Mouse (Mus musculus): Measurements from ENCODE around the gene Cul9. TPM values are rescaled to one million over a fixed set of nuclear protein-coding genes. Genes with fewer than 3 reads are reported as not detected.
"Not testable (repeated sequence)": the region's sequence is repeated elsewhere in the genome, so short reads cannot be mapped to it uniquely, and the experiment has no call there.

The Cul9 gene
- polyA plus RNA-seq, 1 experiment from 2014 or later, result 11.4 TPM

DNA sequence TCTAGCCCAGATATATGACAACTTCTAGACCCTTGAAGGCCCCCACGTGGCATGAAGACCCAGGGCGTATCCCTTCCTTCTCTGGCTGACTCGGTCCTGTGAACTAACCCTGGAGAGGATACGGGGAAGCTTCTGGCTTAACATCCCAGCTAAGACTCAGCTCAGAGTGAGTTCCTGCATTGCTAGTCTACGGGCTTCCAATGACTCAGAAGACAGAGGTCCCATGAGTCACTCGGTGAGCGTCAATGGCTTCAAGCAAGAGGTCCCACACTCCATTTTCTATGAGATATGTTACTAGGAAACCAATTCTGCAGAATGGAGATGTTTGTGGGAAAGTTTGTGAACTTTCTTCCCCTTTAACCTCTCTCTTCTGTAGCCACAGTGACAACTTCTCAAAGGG lies 28.3 kb upstream of the Cul9 start:
- H3K27me3 ChIP-seq, result no peaks in the 10 kb centered on the region
- no peak overlapping the region for H3K4me2 ChIP-seq
- H3K27ac ChIP-seq, result no peak overlapping the region
- H3K9ac ChIP-seq, result no peak overlapping the region
- H3K4me1 ChIP-seq, result no peaks in the 10 kb centered on the region
- ATAC-seq (ENCODE audit: insufficient number of reproducible peaks, insufficient read depth, low FRiP score, low TSS enrichment, low read depth), result no peak
- 92% methylated on average over 7 of the region's 7 CpGs for WGBS
- no peak overlapping the region for H3K4me3 ChIP-seq
- H3K9me3 ChIP-seq, result no peaks in the 10 kb centered on the region
- peaks cover 94% of the 10 kb centered on the region for H3K36me3 ChIP-seq

DNA sequence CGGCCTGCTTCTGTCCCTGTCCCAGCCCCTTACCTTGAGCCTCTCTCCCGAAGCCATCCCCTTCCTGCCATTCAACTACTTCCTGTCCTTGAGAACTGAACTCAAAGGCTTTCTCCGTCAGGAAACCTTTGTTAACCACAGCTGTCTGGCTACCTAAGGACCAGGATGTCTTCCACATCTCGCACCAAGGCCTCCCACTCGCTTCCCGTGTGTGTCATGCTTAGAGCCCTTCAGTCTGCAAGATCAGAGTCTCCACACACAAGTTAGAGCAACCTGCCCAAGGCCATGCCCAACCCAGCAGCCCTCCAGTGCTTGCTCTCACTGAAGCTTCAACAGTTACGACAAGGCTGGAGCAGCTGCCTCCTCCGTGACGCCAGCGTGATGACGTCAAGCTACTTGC lies 24.8 kb upstream of the Cul9 start:
- H3K27ac ChIP-seq, result 0 out of 2 replicates have a peak overlapping the region, but pooled peaks have one; percentile 22
- H3K27me3 ChIP-seq, result no peaks in the 10 kb centered on the region
- H3K36me3 ChIP-seq, result peaks cover 96% of the 10 kb centered on the region
- ATAC-seq (ENCODE audit: insufficient number of reproducible peaks, insufficient read depth, low FRiP score, low TSS enrichment, low read depth), result no peak
- no peaks in the 10 kb centered on the region for H3K4me1 ChIP-seq
- no peak overlapping the region for H3K4me2 ChIP-seq
- 80% methylated on average over 11 of the region's 11 CpGs for WGBS
- no peak overlapping the region for H3K9ac ChIP-seq
- H3K9me3 ChIP-seq, result no peaks in the 10 kb centered on the region
- no peak overlapping the region for H3K4me3 ChIP-seq

DNA sequence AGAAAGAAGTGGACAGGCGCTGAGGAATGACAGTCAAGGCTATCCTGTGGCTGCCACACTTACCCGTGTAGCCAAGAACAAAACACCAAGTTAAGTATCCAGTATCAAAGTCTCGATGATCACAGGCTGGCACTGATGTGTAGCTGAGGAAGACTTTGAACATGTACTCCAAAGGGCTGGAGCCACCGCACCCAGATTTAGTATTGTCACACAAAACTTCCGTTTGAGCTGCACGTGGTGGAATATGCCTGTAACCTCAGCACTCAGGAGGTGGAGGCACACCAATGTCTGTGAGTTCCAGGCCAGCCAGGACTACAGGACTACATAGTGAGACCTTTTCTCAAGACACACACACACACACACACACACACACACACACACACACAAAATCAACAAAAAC lies 13.0 kb upstream of the Cul9 start:
- Histone ChIP-seq H3K9ac (no peak overlapping the region), H3K27ac (no peak overlapping the region), H3K4me1 (peaks cover 20% of the 10 kb centered on the region), H3K36me3 (peaks cover 14% of the 10 kb centered on the region), H3K27me3 (no peaks in the 10 kb centered on the region), H3K4me3 (no peak overlapping the region), H3K9me3 (no peaks in the 10 kb centered on the region), H3K4me2 (no peak overlapping the region)
- ATAC-seq (ENCODE audit: insufficient number of reproducible peaks, insufficient read depth, low FRiP score, low TSS enrichment, low read depth), result no peak
- 92% methylated on average over 6 of the region's 6 CpGs for WGBS

DNA sequence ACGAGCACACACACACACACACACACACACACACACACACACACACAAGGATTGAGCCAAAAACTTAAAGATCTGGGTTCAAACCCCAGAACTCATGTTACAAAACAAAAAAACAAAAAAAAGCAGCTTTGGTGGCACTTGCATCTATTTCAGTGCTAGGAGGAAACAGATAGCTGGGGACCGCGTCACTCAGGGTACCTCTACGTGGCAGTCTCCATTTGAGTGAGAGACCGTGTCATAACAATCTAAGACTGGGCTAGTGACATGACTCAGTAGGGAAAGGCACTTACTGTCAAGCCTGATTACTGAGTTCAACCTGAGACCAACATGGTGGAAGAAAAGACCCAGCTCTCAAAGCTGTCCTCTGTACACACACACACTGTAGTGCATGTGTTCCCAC lies 12.0 kb upstream of the Cul9 start:
- H3K27me3 ChIP-seq, result no peaks in the 10 kb centered on the region
- no peak overlapping the region for H3K4me2 ChIP-seq
- H3K9me3 ChIP-seq, result no peaks in the 10 kb centered on the region
- WGBS, result 85% methylated on average over 5 of the region's 5 CpGs
- H3K27ac ChIP-seq, result no peak overlapping the region
- H3K36me3 ChIP-seq, result peaks cover 4% of the 10 kb centered on the region
- no peak overlapping the region for H3K9ac ChIP-seq
- peaks cover 30% of the 10 kb centered on the region for H3K4me1 ChIP-seq
- no peak for ATAC-seq (ENCODE audit: insufficient number of reproducible peaks, insufficient read depth, low FRiP score, low TSS enrichment, low read depth)
- no peak overlapping the region for H3K4me3 ChIP-seq

DNA sequence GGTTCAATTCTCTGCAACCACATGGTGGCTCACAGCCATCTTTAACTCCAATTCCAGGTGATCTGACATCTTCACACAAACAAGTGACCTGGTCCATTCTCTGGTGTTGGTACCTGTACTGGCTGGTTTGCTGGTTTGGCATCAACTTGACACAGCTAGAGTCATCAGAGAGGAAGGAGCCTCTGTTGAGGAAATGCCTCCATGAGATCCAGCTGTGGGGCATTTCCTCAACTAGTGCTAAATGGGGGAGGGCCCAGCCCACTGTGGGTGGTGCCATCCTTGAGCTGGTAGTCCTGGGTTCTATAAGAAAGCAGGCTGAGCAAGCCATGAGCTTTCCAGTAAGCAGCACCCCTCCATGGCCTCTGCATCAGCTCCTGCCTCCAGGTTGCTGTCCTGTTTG lies 11.1 kb upstream of the Cul9 start:
- peaks cover 37% of the 10 kb centered on the region for H3K4me1 ChIP-seq
- not testable (repeated sequence) for H3K27me3 ChIP-seq; H3K9ac ChIP-seq; ATAC-seq (ENCODE audit: insufficient number of reproducible peaks, insufficient read depth, low FRiP score, low TSS enrichment, low read depth); H3K36me3 ChIP-seq; H3K9me3 ChIP-seq
- peak overlapping the region; percentile 96 for H3K27ac ChIP-seq
- peak overlapping the region; percentile 94 for H3K4me2 ChIP-seq
- peak overlapping the region; percentile 95 for H3K4me3 ChIP-seq

GRCm38 (mm10) chr17:46556584-46556945 lies 10.4 kb upstream of the Cul9 start:
- H3K27ac ChIP-seq, result peak overlapping the region; percentile 96
- H3K9ac ChIP-seq, result peak overlapping the region; percentile 74
- peaks cover 42% of the 10 kb centered on the region for H3K4me1 ChIP-seq
- H3K27me3 ChIP-seq, result no peaks in the 10 kb centered on the region
- under 1% methylated on average over 11 of the region's 11 CpGs for WGBS
- 0 out of 2 replicates have a peak, but pooled peaks have one; percentile 0 for ATAC-seq (ENCODE audit: insufficient number of reproducible peaks, insufficient read depth, low FRiP score, low TSS enrichment, low read depth)
- peaks cover 8% of the 10 kb centered on the region for H3K36me3 ChIP-seq
- H3K9me3 ChIP-seq, result no peaks in the 10 kb centered on the region
- peak overlapping the region; percentile 95 for H3K4me3 ChIP-seq
- H3K4me2 ChIP-seq, result peak overlapping the region; percentile 94

DNA sequence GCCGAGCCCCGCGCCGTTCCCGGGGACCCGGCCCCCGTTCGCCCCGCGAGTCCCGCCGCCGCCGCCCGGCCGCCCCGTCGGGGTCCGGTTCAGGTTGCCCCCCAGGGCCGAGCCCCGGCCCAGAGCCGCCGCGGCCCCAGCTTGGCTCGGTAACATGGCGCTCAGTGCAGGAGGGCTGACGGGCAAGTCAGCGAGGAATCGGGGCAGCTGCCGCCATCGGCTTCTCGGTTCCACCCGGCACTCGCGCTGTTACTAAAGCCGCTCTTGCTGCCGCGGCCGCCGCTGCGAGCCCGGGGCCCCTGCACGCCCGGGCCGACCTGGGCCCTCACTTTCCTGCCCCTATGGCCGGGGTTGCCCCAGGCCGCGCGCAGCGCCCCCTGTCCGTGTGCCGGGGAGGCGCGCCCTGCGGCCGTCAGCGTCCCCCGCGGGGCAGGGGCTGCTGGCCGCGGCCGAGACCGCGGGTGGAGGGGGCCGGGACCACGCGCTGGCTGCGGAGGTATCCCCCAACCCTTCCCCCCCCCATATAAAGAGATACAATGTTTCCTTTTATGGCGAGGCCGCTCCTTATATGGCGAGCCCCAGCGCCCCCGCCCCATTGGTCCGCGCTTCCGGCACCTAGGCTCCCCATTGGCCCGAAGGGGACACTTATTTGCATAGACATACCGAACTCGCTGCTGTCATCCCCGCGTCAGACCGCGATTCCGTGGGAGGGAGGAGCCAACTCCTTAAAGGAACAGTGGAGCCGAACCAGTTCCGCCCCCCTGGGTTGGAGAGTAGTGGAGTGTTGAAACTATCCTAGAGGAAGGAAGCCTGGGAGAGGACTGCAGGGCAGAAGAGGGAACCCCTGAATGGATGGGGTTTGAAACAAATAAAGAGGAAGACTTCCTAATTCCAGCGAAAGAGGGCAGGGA lies 9.7 kb upstream of the Cul9 start, which contains the start of gene Srf:
Srf (minus strand) TSS at position 503 of the 911 bp plus-strand sequence.
- Histone ChIP-seq H3K9ac (peak within 1 kb of the TSS; percentile 100), H3K27ac (peak within 1 kb of the TSS; percentile 96), H3K4me3 (peak within 1 kb of the TSS; percentile 95), H3K27me3 (no peaks in the 10 kb centered on the region), H3K4me2 (peak within 1 kb of the TSS; percentile 94), H3K4me1 (peaks cover 42% of the 10 kb centered on the region), H3K36me3 (peaks cover 14% of the 10 kb centered on the region), H3K9me3 (no peaks in the 10 kb centered on the region)
- under 1% methylated on average over 81 of the region's 87 CpGs for WGBS
- peak; percentile 94 for ATAC-seq (ENCODE audit: insufficient number of reproducible peaks, insufficient read depth, low FRiP score, low TSS enrichment, low read depth)

DNA sequence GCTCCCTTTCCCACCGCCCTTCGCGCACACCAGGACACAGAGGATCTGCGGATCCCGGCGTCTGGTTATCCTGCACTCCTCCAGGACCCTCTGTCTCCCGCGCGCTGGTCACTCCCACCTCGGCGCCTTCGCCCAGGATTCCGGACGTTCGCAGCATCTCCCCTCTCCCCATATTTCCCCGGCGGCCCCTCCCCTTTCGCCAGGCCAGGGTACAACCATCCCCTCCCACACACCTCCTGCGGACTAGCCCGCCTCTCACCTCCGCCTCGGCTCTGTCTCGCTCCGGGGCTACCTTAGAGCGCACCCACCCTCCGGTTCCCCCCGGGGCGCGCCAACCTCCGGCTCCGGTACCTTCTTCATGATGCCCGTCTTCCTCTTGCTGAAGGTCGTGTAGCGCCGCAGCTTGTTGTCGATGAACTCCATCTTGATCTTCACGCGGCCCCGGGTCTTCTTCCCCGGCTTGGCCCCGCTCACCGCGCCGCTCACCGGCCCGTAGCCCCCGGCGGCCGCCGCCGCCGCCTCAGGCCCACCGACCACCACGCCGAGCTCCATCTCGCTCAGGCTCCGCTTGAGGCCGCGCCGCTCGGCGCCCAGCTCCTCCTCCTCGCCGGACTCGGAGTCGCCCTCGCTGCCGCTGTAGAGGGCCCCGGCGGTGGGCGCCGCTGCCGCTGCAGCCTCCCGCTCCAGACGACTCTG lies 8.9 kb upstream of the Cul9 start:
- Histone ChIP-seq H3K27ac (peak overlapping the region; percentile 96), H3K36me3 (peaks cover 22% of the 10 kb centered on the region), H3K4me3 (peak overlapping the region; percentile 95), H3K27me3 (no peaks in the 10 kb centered on the region), H3K9me3 (no peaks in the 10 kb centered on the region), H3K9ac (peak overlapping the region; percentile 100), H3K4me2 (peak overlapping the region; percentile 94), H3K4me1 (peaks cover 42% of the 10 kb centered on the region)
- ATAC-seq (ENCODE audit: insufficient number of reproducible peaks, insufficient read depth, low FRiP score, low TSS enrichment, low read depth), result no peak
- WGBS, result under 1% methylated on average over 71 of the region's 75 CpGs

- Histone ChIP-seq H3K9ac (peak overlapping the region; percentile 100), H3K4me1 (peaks cover 42% of the 10 kb centered on the region), H3K4me3 (peak overlapping the region; percentile 95), H3K36me3 (peaks cover 27% of the 10 kb centered on the region), H3K27ac (peak overlapping the region; percentile 96), H3K27me3 (no peaks in the 10 kb centered on the region), H3K9me3 (no peaks in the 10 kb centered on the region), H3K4me2 (peak overlapping the region; percentile 94)
- ATAC-seq (ENCODE audit: insufficient number of reproducible peaks, insufficient read depth, low FRiP score, low TSS enrichment, low read depth), result no peak
- under 1% methylated on average over 11 of the region's 11 CpGs for WGBS
Measured at GRCm38 (mm10) chr17:46554646-46554976, 8.4 kb upstream of the Cul9 start.

DNA sequence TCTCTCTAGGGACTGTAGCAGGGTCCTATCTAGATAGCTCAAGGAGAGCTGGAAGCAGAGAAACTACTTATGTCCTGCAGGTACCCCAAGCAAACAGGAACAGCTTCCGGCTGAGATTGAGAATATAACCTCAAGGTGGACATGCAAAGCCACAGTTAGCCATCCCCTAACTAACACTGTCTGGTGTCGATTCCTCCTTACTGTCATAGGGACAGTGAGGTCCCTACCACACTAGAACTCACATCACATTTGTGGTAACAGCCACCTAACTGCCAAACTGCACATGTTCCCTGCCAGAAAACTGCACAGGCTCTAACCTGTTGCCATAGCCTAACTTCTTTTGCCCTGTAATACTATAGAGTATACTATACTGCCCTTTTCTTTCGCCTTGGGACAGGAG lies 7.7 kb upstream of the Cul9 start:
- ATAC-seq (ENCODE audit: insufficient number of reproducible peaks, insufficient read depth, low FRiP score, low TSS enrichment, low read depth), result no peak
- H3K36me3 ChIP-seq, result peaks cover 33% of the 10 kb centered on the region
- H3K4me2 ChIP-seq, result peak overlapping the region; percentile 94
- H3K4me1 ChIP-seq, result peaks cover 42% of the 10 kb centered on the region
- H3K27ac ChIP-seq, result peak overlapping the region; percentile 86
- WGBS, result 67% methylated on average over 3 of the region's 3 CpGs
- H3K4me3 ChIP-seq, result peak overlapping the region; percentile 95
- H3K9ac ChIP-seq, result peak overlapping the region; percentile 100
- no peaks in the 10 kb centered on the region for H3K27me3 ChIP-seq
- H3K9me3 ChIP-seq, result no peaks in the 10 kb centered on the region

GRCm38 (mm10) chr17:46553469-46553868 lies 7.3 kb upstream of the Cul9 start:
- H3K36me3 ChIP-seq, result peaks cover 37% of the 10 kb centered on the region
- peaks cover 46% of the 10 kb centered on the region for H3K4me1 ChIP-seq
- peak overlapping the region; percentile 94 for H3K4me2 ChIP-seq
- 42% methylated on average over 11 of the region's 11 CpGs for WGBS
- H3K4me3 ChIP-seq, result peak overlapping the region; percentile 95
- H3K27ac ChIP-seq, result peak overlapping the region; percentile 86
- ATAC-seq (ENCODE audit: insufficient number of reproducible peaks, insufficient read depth, low FRiP score, low TSS enrichment, low read depth), result no peak
- H3K9me3 ChIP-seq, result no peaks in the 10 kb centered on the region
- H3K27me3 ChIP-seq, result no peaks in the 10 kb centered on the region
- H3K9ac ChIP-seq, result peak overlapping the region; percentile 100

All from embryonic facial prominence, embryonic 13.5 days (tissue).